Mouse (Mus musculus): Measurements from ENCODE around the gene Gal. TPM values are rescaled to one million over a fixed set of nuclear protein-coding genes. Genes with fewer than 3 reads are reported as not detected.
A peak's percentile ranks its signal among the peaks of the same experiment; 100 is the strongest.

Gal gene
- polyA plus RNA-seq, 1 experiment, result 12.3 TPM

DNA sequence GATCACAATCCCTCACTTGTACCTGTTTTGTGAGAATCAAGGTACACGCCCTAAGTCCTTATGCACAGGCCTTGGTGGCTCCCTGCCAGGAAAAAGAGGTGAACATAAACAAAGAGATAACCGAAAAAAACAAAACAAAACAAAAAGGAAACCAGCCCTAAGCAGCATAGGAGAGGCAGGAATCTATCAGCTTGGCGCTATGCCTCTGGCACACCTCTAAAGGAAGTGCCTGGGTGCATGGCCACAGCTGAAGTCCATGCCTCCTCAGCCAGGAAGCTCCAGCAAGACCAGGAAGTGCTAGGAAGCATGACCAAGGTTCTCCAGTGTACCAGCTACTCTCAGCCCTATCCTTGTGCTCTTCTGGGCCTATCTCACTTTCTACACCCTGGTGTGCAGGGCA lies 34.9 kb upstream of the Gal start:
- no peak for TF ChIP-seq CTCF (IDR thresholded peaks at IDR 0.05; ENCODE audit: extremely low read depth, insufficient read length, insufficient replicate concordance, low read depth, low read length)
- TF ChIP-seq POLR2A (IDR thresholded peaks at IDR 0.05; ENCODE audit: low read depth, low read length), result no peak
- Histone ChIP-seq H3K4me3 (ENCODE audit: low read depth, low read length) (no peak overlapping the region), H3K4me1 (ENCODE audit: control insufficient read depth, insufficient read depth, insufficient read length, low read length) (peaks cover 15% of the 10 kb centered on the region; the same call in 1 of the 2 replicates), H3K27ac (ENCODE audit: insufficient read depth, low read depth, low read length) (no peak overlapping the region), H3K27me3 (ENCODE audit: control insufficient read depth, insufficient read depth, low read length) (no peaks in the 10 kb centered on the region), H3K36me3 (ENCODE audit: control insufficient read depth, insufficient read depth, low read length) (peaks cover 4% of the 10 kb centered on the region)
- WGBS, result 18% methylated on average over 3 of the region's 3 CpGs

DNA sequence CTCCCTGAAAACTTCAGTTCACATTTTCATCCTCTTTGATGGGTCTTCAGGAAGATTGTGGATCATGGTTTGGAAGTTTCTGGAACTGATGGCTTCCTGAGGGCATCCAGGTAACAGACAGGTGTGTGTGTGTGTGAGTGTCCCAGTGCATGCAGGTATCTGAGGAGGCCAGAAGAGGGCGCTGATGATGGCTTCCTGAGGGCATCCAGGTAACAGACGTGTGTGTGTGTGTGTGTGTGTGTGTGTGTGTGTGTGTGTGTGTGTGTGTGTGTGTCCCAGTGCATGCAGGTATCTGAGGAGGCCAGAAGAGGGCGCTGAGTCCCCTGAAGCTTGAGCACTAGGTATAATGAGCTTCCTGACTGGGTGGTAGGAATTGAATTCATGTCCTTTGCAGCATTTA lies 33.0 kb upstream of the Gal start:
- TF ChIP-seq POLR2A (IDR thresholded peaks at IDR 0.05; ENCODE audit: low read depth, low read length) (no peak), CTCF (IDR thresholded peaks at IDR 0.05; ENCODE audit: extremely low read depth, insufficient read length, insufficient replicate concordance, low read depth, low read length) (no peak)
- Histone ChIP-seq H3K4me3 (ENCODE audit: low read depth, low read length) (no peak overlapping the region), H3K27me3 (ENCODE audit: control insufficient read depth, insufficient read depth, low read length) (no peaks in the 10 kb centered on the region), H3K27ac (ENCODE audit: insufficient read depth, low read depth, low read length) (no peak overlapping the region), H3K4me1 (ENCODE audit: control insufficient read depth, insufficient read depth, insufficient read length, low read length) (peaks cover 12% of the 10 kb centered on the region; the same call in 1 of the 2 replicates), H3K36me3 (ENCODE audit: control insufficient read depth, insufficient read depth, low read length) (no peaks in the 10 kb centered on the region)
- WGBS, result 82% methylated on average over 3 of the region's 3 CpGs

DNA sequence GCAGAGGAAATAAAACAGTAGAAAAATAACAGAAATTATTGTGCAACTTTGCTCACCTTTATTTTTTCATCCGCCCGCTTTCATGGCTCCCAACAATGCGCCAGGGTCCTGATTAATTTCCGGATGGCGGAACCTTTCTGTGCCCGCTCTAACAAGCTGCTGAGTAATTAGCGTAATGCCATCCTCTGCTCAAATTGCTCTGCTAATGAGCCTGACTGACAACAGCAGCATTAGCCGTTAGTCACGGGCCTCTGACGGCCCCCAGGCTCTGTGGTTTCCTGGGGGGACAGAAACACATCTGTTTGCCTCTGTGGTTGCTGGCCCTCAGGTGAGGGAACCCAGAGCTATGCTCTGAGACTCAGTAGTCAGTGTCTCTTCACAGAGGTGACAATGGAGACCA lies 26.7 kb upstream of the Gal start:
- WGBS, result 72% methylated on average over 10 of the region's 10 CpGs
- Histone ChIP-seq H3K36me3 (ENCODE audit: control insufficient read depth, insufficient read depth, low read length) (no peaks in the 10 kb centered on the region), H3K27me3 (ENCODE audit: control insufficient read depth, insufficient read depth, low read length) (no peaks in the 10 kb centered on the region), H3K4me3 (ENCODE audit: low read depth, low read length) (no peak overlapping the region), H3K27ac (ENCODE audit: insufficient read depth, low read depth, low read length) (no peak overlapping the region), H3K4me1 (ENCODE audit: control insufficient read depth, insufficient read depth, insufficient read length, low read length) (no peaks in the 10 kb centered on the region)
- TF ChIP-seq POLR2A (IDR thresholded peaks at IDR 0.05; ENCODE audit: low read depth, low read length) (no peak), CTCF (IDR thresholded peaks at IDR 0.05; ENCODE audit: extremely low read depth, insufficient read length, insufficient replicate concordance, low read depth, low read length) (no peak)

DNA sequence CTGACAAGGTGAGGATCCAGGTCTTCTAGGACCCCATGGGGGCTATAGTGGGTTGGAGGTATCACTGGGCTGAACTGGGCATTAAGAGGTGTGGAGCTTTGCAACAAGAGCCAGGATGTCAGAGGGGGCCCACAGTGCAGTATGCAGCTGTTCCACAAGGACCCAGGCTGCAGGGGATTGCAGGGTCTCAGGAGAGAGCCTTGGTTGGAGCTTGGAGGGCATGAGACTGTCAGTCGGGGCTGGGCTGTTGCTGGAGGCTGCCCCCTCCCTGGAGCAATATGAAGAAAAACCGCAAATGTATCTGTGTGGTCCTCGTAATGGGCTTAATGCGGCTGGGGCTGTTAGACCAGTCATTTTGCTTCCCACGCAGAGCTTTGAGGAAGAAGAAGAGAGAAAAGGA lies 26.3 kb upstream of the Gal start:
- Histone ChIP-seq H3K36me3 (ENCODE audit: control insufficient read depth, insufficient read depth, low read length) (no peaks in the 10 kb centered on the region), H3K4me1 (ENCODE audit: control insufficient read depth, insufficient read depth, insufficient read length, low read length) (no peaks in the 10 kb centered on the region), H3K27me3 (ENCODE audit: control insufficient read depth, insufficient read depth, low read length) (no peaks in the 10 kb centered on the region), H3K4me3 (ENCODE audit: low read depth, low read length) (no peak overlapping the region), H3K27ac (ENCODE audit: insufficient read depth, low read depth, low read length) (no peak overlapping the region)
- TF ChIP-seq CTCF (IDR thresholded peaks at IDR 0.05; ENCODE audit: extremely low read depth, insufficient read length, insufficient replicate concordance, low read depth, low read length) (no peak), POLR2A (IDR thresholded peaks at IDR 0.05; ENCODE audit: low read depth, low read length) (no peak)
- WGBS, result 69% methylated on average over 5 of the region's 5 CpGs

DNA sequence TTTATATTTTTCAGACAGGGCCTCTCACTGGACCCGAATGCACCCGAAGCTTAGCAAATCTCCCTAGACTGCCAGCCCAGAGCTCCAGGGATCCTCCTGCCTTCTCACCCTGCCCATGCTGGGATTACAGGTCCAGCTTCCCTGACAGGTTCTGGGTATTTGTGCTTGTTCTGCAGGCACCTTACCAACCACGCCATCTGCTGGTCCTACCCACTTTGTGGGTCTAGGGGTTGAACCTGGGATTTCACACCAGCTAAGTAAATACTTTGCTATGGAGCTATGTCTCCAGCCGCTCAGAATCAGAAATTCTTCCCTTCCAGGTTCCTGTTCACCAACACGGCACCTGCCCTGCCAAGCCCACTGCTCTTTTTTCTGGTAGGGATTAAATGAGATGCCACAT lies 23.6 kb upstream of the Gal start:
- no peak overlapping the region for H3K27ac ChIP-seq (ENCODE audit: insufficient read depth, low read depth, low read length)
- no peaks in the 10 kb centered on the region for H3K36me3 ChIP-seq (ENCODE audit: control insufficient read depth, insufficient read depth, low read length)
- no peaks in the 10 kb centered on the region for H3K27me3 ChIP-seq (ENCODE audit: control insufficient read depth, insufficient read depth, low read length)
- H3K4me3 ChIP-seq (ENCODE audit: low read depth, low read length), result no peak overlapping the region
- WGBS, result 50% methylated on average over 5 of the region's 5 CpGs
- H3K4me1 ChIP-seq (ENCODE audit: control insufficient read depth, insufficient read depth, insufficient read length, low read length), result no peaks in the 10 kb centered on the region
- peak; percentile 32; the same call in 1 of the 2 replicates for TF ChIP-seq CTCF (IDR thresholded peaks at IDR 0.05; ENCODE audit: extremely low read depth, insufficient read length, insufficient replicate concordance, low read depth, low read length)
- TF ChIP-seq POLR2A (IDR thresholded peaks at IDR 0.05; ENCODE audit: low read depth, low read length), result no peak

DNA sequence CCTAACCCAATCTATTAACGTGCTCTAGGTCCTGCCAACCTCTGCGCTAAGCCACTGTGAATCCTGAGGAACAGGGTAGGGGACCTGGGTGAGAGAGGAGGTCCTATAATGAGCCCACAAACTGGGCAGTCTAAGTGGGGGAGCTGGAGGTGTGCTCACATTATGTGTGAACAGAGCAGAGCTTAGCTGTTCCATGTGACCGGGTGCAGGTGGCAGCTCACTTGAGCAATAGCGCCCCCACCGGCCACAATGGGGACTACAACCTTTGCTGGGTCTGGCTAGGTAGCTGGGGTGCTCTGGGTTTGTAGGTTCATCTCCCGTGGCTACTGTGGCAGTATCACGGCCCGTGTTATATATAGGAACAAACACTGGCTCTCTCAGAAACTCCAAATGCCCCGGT lies 22.5 kb upstream of the Gal start:
- Histone ChIP-seq H3K36me3 (ENCODE audit: control insufficient read depth, insufficient read depth, low read length) (no peaks in the 10 kb centered on the region), H3K4me3 (ENCODE audit: low read depth, low read length) (no peak overlapping the region), H3K27ac (ENCODE audit: insufficient read depth, low read depth, low read length) (no peak overlapping the region), H3K4me1 (ENCODE audit: control insufficient read depth, insufficient read depth, insufficient read length, low read length) (no peaks in the 10 kb centered on the region), H3K27me3 (ENCODE audit: control insufficient read depth, insufficient read depth, low read length) (no peaks in the 10 kb centered on the region)
- 51% methylated on average over 9 of the region's 9 CpGs for WGBS
- TF ChIP-seq POLR2A (IDR thresholded peaks at IDR 0.05; ENCODE audit: low read depth, low read length) (no peak), CTCF (IDR thresholded peaks at IDR 0.05; ENCODE audit: extremely low read depth, insufficient read length, insufficient replicate concordance, low read depth, low read length) (peak; percentile 56; the same call in 1 of the 2 replicates)

DNA sequence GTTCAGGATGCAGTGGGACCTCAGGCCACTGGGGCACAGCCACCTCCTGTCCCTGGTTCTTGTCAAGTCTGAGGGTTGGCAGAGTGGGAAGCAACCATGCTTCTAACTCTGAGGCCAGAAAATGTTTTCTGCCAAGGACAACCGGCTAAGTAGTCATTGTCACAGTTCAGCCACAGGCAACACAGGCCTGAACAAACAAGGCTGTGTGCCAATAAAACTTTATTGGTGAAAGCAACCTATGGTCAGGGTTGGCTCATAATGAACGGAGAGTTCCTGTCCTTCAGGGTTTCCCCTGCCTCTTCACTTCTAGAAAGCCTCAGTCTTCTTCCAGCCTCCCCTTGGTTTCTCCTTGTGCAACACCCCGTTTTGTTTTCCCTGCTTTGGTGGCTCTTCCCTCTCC lies 21.5 kb upstream of the Gal start:
- WGBS, result 50% methylated on average over 3 of the region's 3 CpGs
- TF ChIP-seq POLR2A (IDR thresholded peaks at IDR 0.05; ENCODE audit: low read depth, low read length) (no peak), CTCF (IDR thresholded peaks at IDR 0.05; ENCODE audit: extremely low read depth, insufficient read length, insufficient replicate concordance, low read depth, low read length) (no peak)
- H3K4me1 ChIP-seq (ENCODE audit: control insufficient read depth, insufficient read depth, insufficient read length, low read length), result no peaks in the 10 kb centered on the region
- H3K4me3 ChIP-seq (ENCODE audit: low read depth, low read length), result no peak overlapping the region
- no peak overlapping the region for H3K27ac ChIP-seq (ENCODE audit: insufficient read depth, low read depth, low read length)
- no peaks in the 10 kb centered on the region for H3K27me3 ChIP-seq (ENCODE audit: control insufficient read depth, insufficient read depth, low read length)
- H3K36me3 ChIP-seq (ENCODE audit: control insufficient read depth, insufficient read depth, low read length), result no peaks in the 10 kb centered on the region

DNA sequence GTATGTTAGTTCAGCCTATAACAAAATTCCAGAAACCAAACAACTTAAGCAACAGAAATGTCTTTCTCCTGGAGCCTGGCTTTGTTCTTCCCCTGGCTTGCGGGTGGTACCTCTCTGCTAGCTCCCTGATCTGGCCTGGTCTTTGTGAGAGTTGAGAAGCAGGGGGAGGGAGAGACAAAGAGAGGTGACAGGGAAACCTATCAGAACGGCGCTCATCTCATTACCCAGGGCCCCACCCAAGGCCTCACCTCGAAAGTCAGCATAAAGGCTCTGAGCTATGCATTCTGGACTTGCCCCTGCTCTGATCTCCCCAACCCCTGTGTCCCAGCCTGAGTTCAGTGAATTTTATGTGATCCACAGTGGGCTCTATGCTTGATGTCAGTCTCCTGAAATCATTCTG lies 20.3 kb upstream of the Gal start:
- Histone ChIP-seq H3K36me3 (ENCODE audit: control insufficient read depth, insufficient read depth, low read length) (no peaks in the 10 kb centered on the region), H3K4me1 (ENCODE audit: control insufficient read depth, insufficient read depth, insufficient read length, low read length) (no peaks in the 10 kb centered on the region), H3K27me3 (ENCODE audit: control insufficient read depth, insufficient read depth, low read length) (no peaks in the 10 kb centered on the region), H3K27ac (ENCODE audit: insufficient read depth, low read depth, low read length) (no peak overlapping the region), H3K4me3 (ENCODE audit: low read depth, low read length) (no peak overlapping the region)
- TF ChIP-seq POLR2A (IDR thresholded peaks at IDR 0.05; ENCODE audit: low read depth, low read length) (no peak), CTCF (IDR thresholded peaks at IDR 0.05; ENCODE audit: extremely low read depth, insufficient read length, insufficient replicate concordance, low read depth, low read length) (no peak)
- WGBS, result 51% methylated on average over 4 of the region's 4 CpGs
